Mouse (Mus musculus): Measurements from ENCODE around the gene Zc3h12c.

- TF ChIP-seq KAT2A (conservative IDR thresholded peaks at IDR 0.05; ENCODE audit: low read depth, low read length) (no peak), RAD21 (IDR thresholded peaks at IDR 0.05; ENCODE audit: low read depth, low read length) (no peak)
These were observed 49.2 kb downstream of the Zc3h12c start for GRCm38 (mm10) chr9:52119212-52119611.

Data from MEL (cell line).